Mouse (Mus musculus): ENCODE results near the gene Sept7.
A peak's percentile ranks its signal among the peaks of the same experiment; 100 is the strongest.
"Not testable (repeated sequence)": the region's sequence is repeated elsewhere in the genome, so short reads cannot be mapped to it uniquely, and the experiment has no call there.

Sept7 gene

GRCm38 (mm10) chr9:25252283-25252726 is at the start of gene Sept7:
Sept7 (plus strand) TSS chr9:25252439.
- peak; percentile 99 for DNase-seq (ENCODE audit: low spot score)

DNA sequence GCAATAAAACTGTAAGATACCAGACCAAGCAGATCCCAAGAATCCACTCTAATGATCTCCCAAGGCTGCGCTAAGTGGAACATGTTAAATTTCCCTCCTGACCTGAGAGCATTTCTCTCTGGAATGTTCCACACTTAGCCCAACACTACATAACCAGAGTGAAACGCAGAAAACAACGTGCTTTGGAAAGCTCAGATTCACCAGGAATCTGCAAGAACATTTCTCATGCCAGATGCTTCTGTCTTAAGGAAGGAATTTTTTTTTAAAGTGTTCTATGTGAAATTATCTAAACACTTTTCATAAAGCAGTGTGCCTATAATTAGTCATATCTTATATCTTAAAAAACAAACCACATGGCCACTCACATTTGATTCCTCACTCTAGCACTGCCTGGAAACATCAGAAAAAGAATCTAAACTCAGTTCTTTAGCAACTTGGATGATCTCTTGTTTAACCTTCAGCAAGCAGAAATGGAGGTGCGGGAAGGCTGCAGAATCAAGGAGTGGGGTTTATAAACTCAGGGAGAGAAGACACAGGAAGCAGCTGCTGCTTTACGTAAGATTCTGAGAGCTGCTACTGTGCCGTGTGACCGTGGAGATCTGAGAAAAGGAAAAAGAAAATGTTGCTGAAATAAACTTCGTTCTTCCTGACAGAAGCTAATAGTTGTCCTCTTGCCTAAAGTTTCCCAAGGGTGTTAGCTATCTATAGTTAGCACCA is 44.0 kb upstream of the Sept7 start:
- no peak for DNase-seq (ENCODE audit: low spot score)

DNA sequence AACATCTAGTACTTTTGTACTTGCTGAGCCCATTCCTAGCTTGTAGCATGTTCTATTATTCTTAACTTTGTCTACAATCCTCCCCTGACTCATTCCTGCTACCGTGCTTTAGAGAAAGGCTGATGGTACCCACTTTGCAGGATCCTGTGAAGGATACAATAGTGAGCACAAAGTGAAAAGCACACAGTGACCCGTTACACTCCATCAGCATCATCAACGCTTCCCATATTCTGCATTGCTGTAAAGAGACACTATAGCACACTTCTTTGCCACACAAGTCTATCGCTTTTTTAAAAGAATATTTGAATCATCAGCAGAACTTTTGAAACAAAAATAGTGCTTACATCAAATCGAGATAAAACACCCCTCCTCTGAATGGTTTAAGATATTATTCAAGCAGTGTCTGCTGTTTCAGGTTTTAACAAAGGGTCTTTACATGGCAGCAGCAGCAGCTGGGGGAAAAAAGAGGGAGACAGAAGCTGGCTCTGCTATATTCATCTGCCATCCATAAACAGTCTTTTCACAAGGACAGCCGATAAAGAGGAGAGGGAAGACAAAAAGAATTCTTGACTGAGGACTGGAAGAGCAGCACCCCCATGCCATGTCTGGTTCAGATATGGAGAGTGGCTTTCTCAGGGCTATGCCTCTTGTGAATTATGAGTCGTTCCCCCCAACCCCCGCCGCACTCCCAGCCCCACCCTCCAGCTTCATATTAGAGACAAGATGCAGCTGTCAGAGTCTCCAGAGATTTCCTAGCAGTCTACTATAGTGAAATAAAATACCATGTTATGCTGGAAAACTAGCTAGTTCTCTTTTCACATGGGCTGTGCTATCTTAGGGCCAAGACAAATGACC is 39.7 kb upstream of the Sept7 start:
- DNase-seq (ENCODE audit: low spot score) = peak; percentile 6

GRCm38 (mm10) chr9:25213164-25213557 is 39.1 kb upstream of the Sept7 start:
- DNase-seq (ENCODE audit: low spot score) = no peak

GRCm38 (mm10) chr9:25215411-25215810 is 36.8 kb upstream of the Sept7 start:
- no peak for DNase-seq (ENCODE audit: low spot score)

GRCm38 (mm10) chr9:25216210-25216609 is 36.0 kb upstream of the Sept7 start:
- DNase-seq (ENCODE audit: low spot score) = peak; percentile 20

GRCm38 (mm10) chr9:25218954-25219353 is 33.3 kb upstream of the Sept7 start:
- no peak for DNase-seq (ENCODE audit: low spot score)

DNA sequence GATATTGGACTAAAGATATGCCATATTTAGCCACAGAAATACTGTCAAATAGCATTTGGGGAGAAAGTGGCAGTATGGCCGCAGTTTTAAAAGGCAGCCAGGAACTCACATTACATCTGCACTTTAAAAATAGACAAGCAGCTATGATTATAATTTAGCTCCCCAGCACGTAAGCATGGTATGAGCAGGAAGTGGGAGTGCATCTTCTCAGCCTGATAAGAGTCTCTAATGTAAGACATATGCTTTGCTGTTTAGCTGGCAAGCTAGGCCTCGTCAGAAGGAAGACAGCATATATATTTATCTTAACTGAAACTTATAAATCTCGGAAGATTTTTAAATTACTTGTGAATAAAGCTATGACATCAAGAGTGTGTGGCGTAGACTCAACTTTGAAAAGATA is 32.4 kb upstream of the Sept7 start:
- no peak for DNase-seq (ENCODE audit: low spot score)

GRCm38 (mm10) chr9:25224959-25225358 is 27.3 kb upstream of the Sept7 start:
- no peak for DNase-seq (ENCODE audit: low spot score)

DNA sequence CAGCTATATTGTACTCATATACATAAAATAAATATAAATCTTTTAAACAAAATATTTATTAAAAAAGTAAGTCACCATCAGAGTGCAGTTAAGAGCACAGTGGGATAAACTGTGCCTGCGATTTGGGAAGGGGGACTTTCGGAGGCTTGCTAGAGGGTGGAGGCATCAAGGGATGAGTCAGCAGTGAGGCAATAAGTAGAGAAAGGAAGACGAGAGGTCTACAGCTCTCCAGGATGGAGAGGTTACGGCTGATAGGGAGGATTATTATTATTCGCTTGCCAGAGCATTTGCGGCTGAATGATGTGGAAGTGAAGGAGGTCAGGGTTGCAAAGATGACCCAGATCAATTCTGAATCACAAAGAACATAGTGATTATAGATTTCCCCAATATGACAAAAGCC is 22.5 kb upstream of the Sept7 start:
- no peak for DNase-seq (ENCODE audit: low spot score)

DNA sequence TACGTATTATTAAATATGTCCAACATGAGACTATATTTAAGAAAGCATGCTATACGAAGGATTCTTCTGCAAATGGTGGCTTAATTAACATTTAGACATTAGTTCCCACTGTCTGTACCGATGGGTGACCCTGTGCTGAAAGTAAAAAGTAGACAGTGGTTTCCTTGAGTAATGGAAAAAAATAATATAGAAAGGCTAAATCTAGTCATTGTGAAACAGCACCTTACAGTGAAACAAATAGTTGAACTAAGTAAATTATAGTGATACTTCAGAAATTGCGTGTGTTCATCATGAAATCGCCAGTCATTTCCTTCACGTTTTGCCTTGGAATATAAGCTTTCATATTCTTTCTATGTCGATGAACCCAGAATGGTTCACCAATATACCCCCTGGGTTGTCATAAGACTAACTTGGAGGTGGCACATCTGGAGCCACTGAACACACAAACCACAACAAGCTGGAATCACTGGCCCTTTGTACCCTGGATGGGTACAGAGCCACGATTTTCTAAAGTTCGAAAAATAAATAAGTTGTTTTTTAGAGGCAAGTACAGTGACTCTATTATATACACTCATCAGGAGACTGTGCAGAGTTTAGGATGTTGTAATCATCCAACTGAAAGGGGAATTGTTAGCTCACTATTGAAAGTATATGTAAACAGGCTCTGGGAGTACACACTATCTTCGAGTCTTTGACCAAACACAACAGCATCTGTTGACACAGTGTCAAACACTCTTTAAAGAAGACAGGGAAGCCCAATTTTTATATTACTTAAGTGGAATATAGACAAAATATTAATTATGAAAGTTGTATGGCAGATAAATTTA is 21.8 kb upstream of the Sept7 start:
- no peak for DNase-seq (ENCODE audit: low spot score)

DNA sequence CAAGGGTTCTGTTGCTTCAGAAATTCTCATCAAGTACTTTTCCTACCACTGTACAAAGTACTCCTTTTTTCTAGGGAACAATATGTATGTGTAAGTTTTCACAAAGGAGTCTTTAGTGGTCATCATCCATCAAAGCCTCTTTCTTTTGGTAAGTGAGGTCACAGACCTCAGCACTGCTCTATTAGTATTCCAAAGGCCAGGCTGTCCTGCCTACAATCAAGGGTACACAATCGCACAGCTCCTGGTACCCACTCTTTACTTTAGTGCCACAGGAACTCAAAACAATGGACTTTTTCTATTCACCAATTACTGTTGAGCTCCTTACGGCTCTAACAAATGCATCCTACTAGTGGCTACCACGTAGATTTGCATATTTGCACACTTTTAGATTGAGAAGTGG is 11.2 kb upstream of the Sept7 start:
- no peak for DNase-seq (ENCODE audit: low spot score)

DNA sequence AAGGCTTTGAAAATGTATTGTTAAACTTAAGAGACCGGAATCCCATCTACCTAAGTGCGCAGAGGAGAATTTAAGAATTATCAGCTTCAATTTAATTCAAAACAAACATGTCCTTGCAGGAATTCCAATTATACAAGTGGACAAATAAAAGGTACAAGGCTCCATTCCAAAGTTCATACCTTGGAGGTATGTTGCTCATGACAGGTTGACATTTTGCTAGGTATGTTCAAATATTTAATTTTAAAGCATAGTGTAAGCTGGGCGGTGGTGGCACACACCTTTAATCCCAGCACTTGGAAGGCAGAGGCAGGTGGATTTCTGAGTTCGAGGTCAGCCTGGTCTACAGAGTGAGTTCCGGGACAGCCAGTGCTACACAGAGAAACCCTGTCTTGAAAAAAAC is 10.5 kb upstream of the Sept7 start:
- not testable (repeated sequence) for DNase-seq (ENCODE audit: low spot score)

DNA sequence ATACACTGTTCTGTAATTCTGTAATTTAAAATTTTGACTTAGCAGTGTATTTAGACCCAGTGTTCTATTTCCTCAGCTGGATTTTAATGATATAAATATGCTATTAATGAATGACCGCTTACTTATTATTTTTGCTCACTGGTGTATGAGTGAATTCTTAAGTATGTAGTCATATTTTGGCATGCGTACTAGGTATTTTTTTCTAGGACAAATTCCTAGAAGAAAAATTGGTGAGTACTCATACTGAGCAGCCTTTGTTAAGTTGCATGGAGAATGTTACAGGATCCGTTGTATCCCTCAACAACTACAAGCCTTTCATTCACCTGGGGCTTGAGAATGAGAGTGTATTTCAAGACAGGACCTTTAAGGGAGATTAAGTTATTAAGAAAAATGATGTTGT is 10.0 kb upstream of the Sept7 start:
- no peak for DNase-seq (ENCODE audit: low spot score)

DNA sequence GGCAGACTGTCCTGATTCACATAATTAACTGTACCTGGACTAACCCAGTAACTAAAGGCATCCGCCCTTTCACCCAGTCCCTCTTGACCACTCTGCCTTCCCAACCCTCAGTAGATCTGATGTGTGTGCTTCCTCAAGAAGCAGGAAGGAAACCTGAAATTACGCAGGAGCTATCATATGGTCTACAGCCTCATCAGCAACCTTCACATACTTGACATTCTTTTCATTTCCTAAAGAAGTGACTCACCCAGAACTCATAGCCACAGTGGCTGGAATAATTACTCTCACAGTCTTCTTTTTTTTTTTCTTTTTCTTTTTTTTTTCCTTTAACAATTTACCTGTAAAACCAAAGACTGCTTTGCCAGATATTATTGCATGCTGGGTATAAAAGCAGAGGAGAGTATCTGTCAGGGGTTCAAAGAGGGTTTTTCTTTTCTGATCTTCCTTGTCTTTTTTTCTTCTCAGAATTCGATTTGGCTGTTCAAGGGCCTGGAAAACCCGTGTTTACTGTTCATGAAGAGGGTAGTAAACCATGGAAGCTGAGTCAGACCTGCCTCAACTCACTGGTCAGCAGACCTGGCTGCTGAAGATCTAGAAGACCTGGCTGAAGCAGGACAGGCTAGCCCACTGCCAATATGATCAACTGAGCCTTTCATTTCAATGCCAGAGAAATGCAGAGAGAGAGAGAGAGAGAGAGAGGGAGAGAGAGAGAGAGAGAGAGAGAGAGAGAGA is 8.1 kb upstream of the Sept7 start:
- no peak for DNase-seq (ENCODE audit: low spot score)

GRCm38 (mm10) chr9:25245125-25245524 is 7.1 kb upstream of the Sept7 start:
- no peak for DNase-seq (ENCODE audit: low spot score)

- DNase-seq (ENCODE audit: low spot score) = no peak
Measured at GRCm38 (mm10) chr9:25246508-25246907, 5.7 kb upstream of the Sept7 start.

- DNase-seq (ENCODE audit: low spot score) = no peak
Measured at GRCm38 (mm10) chr9:25251174-25251573, 1.1 kb upstream of the Sept7 start.

GRCm38 (mm10) chr9:25251611-25252282 is 492 bp upstream of the Sept7 start:
- DNase-seq (ENCODE audit: low spot score) = peak; percentile 88

DNA sequence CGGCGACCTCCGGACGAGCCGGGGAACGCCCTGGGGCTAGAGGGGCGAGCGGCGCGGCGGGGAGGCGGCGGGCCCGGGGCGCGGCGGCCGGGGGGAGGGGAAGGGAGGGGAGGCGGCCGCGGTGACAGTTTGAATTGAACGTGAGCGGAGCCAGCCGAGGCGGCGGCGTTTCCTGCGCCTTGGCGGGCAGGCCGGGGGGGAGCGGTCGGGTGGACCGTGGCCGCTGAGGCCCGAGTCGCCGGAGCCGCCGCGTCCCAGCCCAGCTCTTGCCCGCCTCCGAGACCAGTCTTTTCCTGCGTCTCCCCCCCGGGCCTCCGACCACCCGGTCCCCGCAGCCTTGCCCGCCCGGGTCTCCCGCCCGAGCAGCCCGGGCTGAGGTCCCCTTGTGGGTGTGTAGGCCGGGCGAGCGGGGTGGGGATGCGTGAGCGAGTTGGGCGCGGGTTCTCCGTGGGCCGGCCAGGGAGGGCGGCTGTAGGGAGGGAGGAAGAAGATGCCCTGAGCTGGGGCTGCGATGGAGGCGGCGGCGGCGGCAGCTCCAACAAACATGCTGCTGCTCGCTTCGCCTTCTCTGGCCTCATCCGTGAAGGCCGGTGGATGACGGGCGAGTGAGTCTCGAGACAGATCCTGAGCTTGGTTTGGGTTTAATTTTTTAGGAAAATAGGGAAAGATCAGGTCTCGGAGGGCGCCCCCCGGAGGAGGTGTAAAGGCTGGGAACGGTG is 679 bp downstream of the Sept7 start:
- DNase-seq (ENCODE audit: low spot score) = peak; percentile 50

DNA sequence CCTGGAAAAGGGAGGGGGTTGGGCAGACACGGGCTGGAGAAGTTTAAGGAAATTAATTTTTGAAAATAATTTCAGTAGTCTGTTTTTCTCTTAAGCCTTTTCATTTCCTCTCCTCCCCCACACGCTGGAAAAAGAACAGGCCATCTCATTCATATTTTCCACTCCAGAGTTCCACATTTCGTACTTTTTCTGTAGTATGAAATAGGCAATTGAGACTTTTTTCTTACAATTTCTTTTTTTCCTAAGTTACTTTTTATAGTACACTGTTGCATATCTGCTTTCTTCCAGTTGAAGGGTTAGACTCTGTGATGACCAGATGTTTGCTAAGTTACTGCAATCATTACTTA is 1.2 kb downstream of the Sept7 start:
- DNase-seq (ENCODE audit: low spot score) = no peak
